Comparison of ENCODE assay signal across 13 mouse cellular contexts in genomic region chr16:6842066-6842785, GRCm38 (mm10).
DNase-seq lines count a peak whose midpoint lies in the region; ATAC-seq and TF ChIP-seq lines count a peak whose summit lies in the region.
"Had no signal": no experiment of that assay in that cellular context is flagged by ENCODE, and none has a peak within 500 bp of the region (broad histone marks: within the 10 kb centered on the region; RNA-seq: fewer than 3 reads in every experiment).

No protein-coding gene starts in this region.

- H3K4me1 ChIP-seq in kidney, embryonic 15.5 days = peaks cover 19% of the 10 kb centered on the region
- H3K4me1 ChIP-seq in lung, adult 2 months (ENCODE audit: control insufficient read depth, insufficient read depth, low read length) = no peaks in the 10 kb centered on the region
- H3K4me1 ChIP-seq: liver, embryonic 13.5 days had no signal

- TF ChIP-seq CTCF in brain, embryonic 14.5 days (IDR thresholded peaks at IDR 0.05; ENCODE audit: borderline replicate concordance, extremely low read depth, insufficient read depth, insufficient read length) = no peak
- no peak for TF ChIP-seq CTCF in lung, adult 2 months (IDR thresholded peaks at IDR 0.05; ENCODE audit: insufficient read depth, low read length)

- DNase-seq in kidney, adult 8-10 months = no peak
- peak; percentile 41 for DNase-seq in ES-CJ7 (ENCODE audit: low read depth, low spot score)
- peak; percentile 16 for DNase-seq in brain, embryonic 14.5 days (ENCODE audit: low read depth)
- no peak for DNase-seq in lung, adult 2 months
- no peak for DNase-seq in urinary bladder, postnatal 36 days (ENCODE audit: low spot score in 2 of 2)
- DNase-seq in thymus, postnatal 25 days = no peak
- DNase-seq: cerebellum, postnatal 14 days; heart, adult 2 months; liver, embryonic 13.5 days; lung, postnatal 36 days had no signal

- peak overlapping the region; percentile 13 for H3K27ac ChIP-seq in kidney, embryonic 15.5 days
- H3K27ac ChIP-seq: heart, adult 2 months; liver, embryonic 13.5 days had no signal

- H3K36me3 ChIP-seq in kidney, embryonic 15.5 days = no peaks in the 10 kb centered on the region
- H3K36me3 ChIP-seq in myocyte (ENCODE audit: control insufficient read depth, insufficient read depth) = no peaks in the 10 kb centered on the region
- H3K36me3 ChIP-seq: liver, embryonic 13.5 days had no signal

- no peak for ATAC-seq in kidney, embryonic 15.5 days (replicated peaks; ENCODE audit: low FRiP score)
- ATAC-seq: CD4-positive, CD25-positive, alpha-beta regulatory T cell, adult 4 months had no signal

- H3K4me3 ChIP-seq in kidney, embryonic 15.5 days (replicated peaks) = peak overlapping the region; percentile 6; the same call in 1 of the 2 replicates
- no peak overlapping the region for H3K4me3 ChIP-seq in myocyte
- H3K4me3 ChIP-seq in lung, adult 2 months (replicated peaks; ENCODE audit: extremely low read depth, low read depth, low read length) = no peak overlapping the region
- H3K4me3 ChIP-seq: heart, adult 2 months; liver, embryonic 13.5 days had no signal

- no peaks in the 10 kb centered on the region for H3K27me3 ChIP-seq in kidney, embryonic 15.5 days
- no peaks in the 10 kb centered on the region for H3K27me3 ChIP-seq in myocyte (ENCODE audit: control insufficient read depth, insufficient read depth, insufficient read length)
- H3K27me3 ChIP-seq: liver, embryonic 13.5 days had no signal

- no peaks in the 10 kb centered on the region for H3K79me2 ChIP-seq in myocyte (ENCODE audit: control insufficient read depth, insufficient read depth)

- no peak overlapping the region for H3ac ChIP-seq in myocyte (ENCODE audit: control insufficient read depth, insufficient read length)

- H3K9me3 ChIP-seq in kidney, embryonic 15.5 days (replicated peaks) = no peaks in the 10 kb centered on the region
- H3K9me3 ChIP-seq: liver, embryonic 13.5 days had no signal

- peak overlapping the region; percentile 34 for H3K4me2 ChIP-seq in kidney, embryonic 15.5 days
- H3K4me2 ChIP-seq in myocyte (ENCODE audit: low read depth) = peak overlapping the region; percentile 43
- H3K4me2 ChIP-seq: liver, embryonic 13.5 days had no signal

- H3K9ac ChIP-seq in kidney, embryonic 15.5 days = no peak overlapping the region
- H3K9ac ChIP-seq: liver, embryonic 13.5 days had no signal

- no peak for TF ChIP-seq POLR2A in brain, embryonic 14.5 days (IDR thresholded peaks at IDR 0.05; ENCODE audit: borderline replicate concordance, extremely low read depth, insufficient read depth, insufficient read length, poor library complexity, severe bottlenecking)
- no peak for TF ChIP-seq POLR2A in myocyte (IDR thresholded peaks at IDR 0.05; ENCODE audit: insufficient read length, low read depth)
- no peak for TF ChIP-seq POLR2A in lung, adult 2 months (IDR thresholded peaks at IDR 0.05; ENCODE audit: borderline replicate concordance, extremely low read depth, low read depth, low read length)

- WGBS in kidney, embryonic 15.5 days = 40% methylated on average over 8 of the region's 8 CpGs
- 67% methylated on average over 8 of the region's 8 CpGs for WGBS in lung, adult 2 months

TF ChIP-seq in myocyte, 11 proteins besides CTCF, POLR2A, EP300 and RAD21:
- peak; percentile 46; the same call in 1 of the 2 replicates for TF ChIP-seq CEBPB (IDR thresholded peaks at IDR 0.05; ENCODE audit: insufficient read depth, poor library complexity, severe bottlenecking)
- no peak for TF ChIP-seq MYOD1 (IDR thresholded peaks at IDR 0.05; ENCODE audit: control insufficient read depth in 1 of 3, insufficient read length in 2 of 3, low read depth in 2 of 3)

Comparison
In these comparisons a context has a peak if more than half of its experiments do, and no peak if none do; other contexts are left out.
1. DNase-seq: peak in ES-CJ7 (single experiment) and brain, embryonic 14.5 days (single experiment); none in kidney, adult 8-10 months (0 of 2), lung, adult 2 months (single experiment), urinary bladder, postnatal 36 days (0 of 2) and thymus, postnatal 25 days (single experiment).